Mouse (Mus musculus) cerebellum, adult 2 months (tissue): ENCODE measurements around the gene Arhgap18. TPM values are rescaled to one million over a fixed set of nuclear protein-coding genes. Genes with fewer than 3 reads are reported as not detected.
"Not testable (repeated sequence)": the region's sequence is repeated elsewhere in the genome, so short reads cannot be mapped to it uniquely, and the experiment has no call there.

ENCODE experiments used
- DNase-seq, 2 experiments: peaks; one replicate each; pipeline ENCODE4 v3.0.0; 2021
- H3K27ac ChIP-seq: fragments of 200-500 bp; 2 replicates; pipeline ENCODE4 v1.5.1; 2012; ENCODE audit warnings: low read length, control low read depth, inconsistent platforms; ENCODE audit not compliant: insufficient read depth
- H3K27me3 ChIP-seq: fragments of 200-500 bp; 2 replicates; pipeline ENCODE4 v1.6.1; 2012; ENCODE audit warnings: inconsistent platforms, mild to moderate bottlenecking, low read length, moderate library complexity; ENCODE audit not compliant: control insufficient read depth, insufficient read depth
- H3K4me1 ChIP-seq: fragments of 200-500 bp; 2 replicates; pipeline ENCODE4 v1.6.1; 2011; ENCODE audit warnings: low read length; ENCODE audit not compliant: control insufficient read depth, insufficient read depth
- H3K4me3 ChIP-seq: fragments of 200-500 bp; replicated peaks from 2 replicates; pipeline ENCODE3; 2011; ENCODE audit warnings: mild to moderate bottlenecking, low read depth, low read length, control low read depth; ENCODE audit not compliant: insufficient read depth
- CTCF ChIP-seq: fragments of 200-500 bp; IDR thresholded peaks from 2 replicates; pipeline ENCODE4 v1.5.1; 2011; ENCODE audit warnings: low read depth, mild to moderate bottlenecking, control low read depth, low read length, moderate library complexity, borderline replicate concordance; ENCODE audit not compliant: insufficient read depth
- POLR2A ChIP-seq: fragments of 200-500 bp; IDR thresholded peaks from 2 replicates; pipeline ENCODE4 v1.6.1; 2011; ENCODE audit warnings: low read length, control low read depth, borderline replicate concordance; ENCODE audit not compliant: insufficient read depth
- WGBS: fragments of 180-500 bp; shearing (Covaris S2); methylation state at CpG from one replicate; pipeline ENCODE4 v1.1.7; 2018; 5-methylcytosine and 5-hydroxymethylcytosine counted together
- polyA plus RNA-seq: library from polyadenylated mRNA; depleted of rRNA; stranded (reverse); fragments of >200 nt; gene quantifications from 2 replicates; pipeline ENCODE4 v1.2.3, GENCODE M21; 2012

Arhgap18 gene
- polyA plus RNA-seq, 1 experiment: 4.3 TPM

- 67% methylated on average over 8 of the region's 8 CpGs for WGBS
Measured at GRCm38 (mm10) chr10:26920383-26920979, 167.3 kb downstream of the Arhgap18 start.

GRCm38 (mm10) chr10:26936056-26936455, 182.8 kb downstream of the Arhgap18 start:
- H3K27me3 ChIP-seq, H3K4me1 ChIP-seq, H3K4me3 ChIP-seq, H3K27ac ChIP-seq, DNase-seq: not testable (repeated sequence)
- 91% methylated on average over 6 of the region's 6 CpGs for WGBS

More at GRCm38 (mm10) chr10:26920383-26920979, 167.3 kb downstream of the Arhgap18 start:
- Histone ChIP-seq H3K4me3 (no peak overlapping the region), H3K4me1 (no peaks in the 10 kb centered on the region), H3K27me3 (no peaks in the 10 kb centered on the region), H3K27ac (no peak overlapping the region)
- TF ChIP-seq POLR2A (no peak), CTCF (no peak)
- DNase-seq: no peak

- not testable (repeated sequence) for H3K4me1 ChIP-seq, H3K4me3 ChIP-seq, H3K27me3 ChIP-seq, H3K27ac ChIP-seq, DNase-seq
- WGBS: 86% methylated on average over 4 of the region's 4 CpGs
Measured at GRCm38 (mm10) chr10:26938464-26938863, 185.2 kb downstream of the Arhgap18 start.

GRCm38 (mm10) chr10:26939549-26939948, 186.3 kb downstream of the Arhgap18 start:
- Histone ChIP-seq H3K27ac (no peak overlapping the region), H3K27me3 (no peaks in the 10 kb centered on the region), H3K4me3 (no peak overlapping the region), H3K4me1 (no peaks in the 10 kb centered on the region)
- WGBS: 47% methylated on average over 1 of the region's 1 CpGs
- no peak for TF ChIP-seq CTCF
- no peak for TF ChIP-seq POLR2A
- no peak for DNase-seq

GRCm38 (mm10) chr10:26948331-26948730, 195.1 kb downstream of the Arhgap18 start:
- Histone ChIP-seq H3K4me3 (no peak overlapping the region), H3K27ac (no peak overlapping the region), H3K27me3 (no peaks in the 10 kb centered on the region; the same call in 1 of the 2 replicates), H3K4me1 (no peaks in the 10 kb centered on the region)
- TF ChIP-seq CTCF: no peak
- no peak for TF ChIP-seq POLR2A
- 61% methylated on average over 2 of the region's 2 CpGs for WGBS
- no peak for DNase-seq

GRCm38 (mm10) chr10:26949667-26950066, 196.4 kb downstream of the Arhgap18 start:
- Histone ChIP-seq H3K27me3 (no peaks in the 10 kb centered on the region; the same call in 1 of the 2 replicates), H3K27ac (no peak overlapping the region), H3K4me3 (no peak overlapping the region), H3K4me1 (no peaks in the 10 kb centered on the region)
- TF ChIP-seq CTCF: no peak
- no peak for TF ChIP-seq POLR2A
- 78% methylated on average over 8 of the region's 8 CpGs for WGBS
- no peak for DNase-seq

- Histone ChIP-seq H3K27ac (no peak overlapping the region), H3K4me1 (no peaks in the 10 kb centered on the region), H3K4me3 (no peak overlapping the region), H3K27me3 (no peaks in the 10 kb centered on the region; the same call in 1 of the 2 replicates)
- DNase-seq: no peak
- 84% methylated on average over 7 of the region's 7 CpGs for WGBS
- TF ChIP-seq POLR2A: no peak
- TF ChIP-seq CTCF: no peak
Measured at GRCm38 (mm10) chr10:26950448-26950847, 197.2 kb downstream of the Arhgap18 start.

- H3K4me3 ChIP-seq: no peak overlapping the region
- DNase-seq: no peak
- H3K4me1 ChIP-seq: no peaks in the 10 kb centered on the region
- WGBS: 73% methylated on average over 3 of the region's 3 CpGs
- H3K27ac ChIP-seq: no peak overlapping the region
- no peaks in the 10 kb centered on the region for H3K27me3 ChIP-seq
- TF ChIP-seq POLR2A: no peak
- TF ChIP-seq CTCF: no peak
Measured at GRCm38 (mm10) chr10:26958513-26958912, 205.3 kb downstream of the Arhgap18 start.
